ENCODE assay signal across 15 mouse cellular contexts in the genomic region with DNA sequence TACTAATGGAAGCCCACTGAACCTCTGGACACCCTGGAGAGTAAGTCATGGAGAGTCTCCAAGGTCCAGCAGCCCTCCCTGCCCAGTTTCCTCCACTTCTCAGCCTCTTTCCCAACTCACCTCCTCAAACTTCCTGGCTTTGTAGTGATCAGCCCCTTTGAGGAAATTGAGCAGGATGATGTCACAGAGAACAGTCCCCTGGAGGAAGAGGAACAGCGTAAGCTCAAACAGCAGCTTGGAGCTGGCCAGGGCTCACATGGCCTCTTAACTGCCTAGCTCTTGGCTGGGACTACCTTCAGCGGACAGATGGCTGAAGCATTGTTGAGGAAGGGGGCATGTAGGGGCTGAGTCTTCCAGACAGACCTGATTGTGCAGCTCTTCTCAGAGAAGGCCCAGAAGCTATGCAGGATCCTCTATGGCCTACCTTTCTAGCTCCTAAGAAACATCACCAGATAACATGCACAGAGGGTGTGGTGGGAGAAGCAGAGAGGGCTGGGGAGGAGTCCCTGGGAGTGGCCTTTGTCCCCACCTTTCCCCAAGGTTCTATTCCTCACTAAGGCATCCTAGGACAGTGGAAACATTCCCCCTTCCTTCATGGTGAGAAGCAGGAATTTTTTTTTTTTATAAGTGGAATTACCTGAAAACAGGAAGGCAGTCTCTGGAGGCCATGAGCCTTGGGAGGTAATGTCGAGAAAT. TPM values are rescaled to one million over a fixed set of nuclear protein-coding genes. Genes with fewer than 3 reads are reported as not detected.
A peak's percentile ranks its signal among the peaks of the same experiment; 100 is the strongest.
DNase-seq lines count a peak whose midpoint lies in the region; ATAC-seq and TF ChIP-seq lines count a peak whose summit lies in the region.
"Had no signal": no experiment of that assay in that cellular context is flagged by ENCODE, and none has a peak within 500 bp of the region (broad histone marks: within the 10 kb centered on the region; RNA-seq: fewer than 3 reads in every experiment).

No protein-coding gene starts in this region.

- TF ChIP-seq CTCF in lung, embryonic 14.5 days (IDR thresholded peaks at IDR 0.05; ENCODE audit: low read depth): no peak
- TF ChIP-seq CTCF in forebrain, postnatal 0 days (IDR thresholded peaks at IDR 0.05; ENCODE audit: low read depth): no peak

- DNase-seq in adrenal gland, adult 2 months: peak; percentile 16
- no peak for DNase-seq in adrenal gland, postnatal 25 days
- DNase-seq in lung, embryonic 14.5 days: peak; percentile 45
- no peak for DNase-seq in forebrain, postnatal 0 days
- DNase-seq in thymus, postnatal 4 days: no peak
- DNase-seq in embryo, embryonic 10 days (ENCODE audit: low spot score): no peak
- DNase-seq: adrenal gland, postnatal 14 days; cerebellum, adult 9-11 months had no signal

- H3K27me3 ChIP-seq in intestine, embryonic 16.5 days (replicated peaks; ENCODE audit: control insufficient read depth, insufficient read depth, low read length): no peaks in the 10 kb centered on the region
- no peaks in the 10 kb centered on the region for H3K27me3 ChIP-seq in lung, embryonic 14.5 days (ENCODE audit: insufficient read depth, low read length)
- H3K27me3 ChIP-seq in forebrain, postnatal 0 days (ENCODE audit: insufficient read depth, low read length): no peaks in the 10 kb centered on the region
- H3K27me3 ChIP-seq: hindbrain, embryonic 13.5 days; midbrain, embryonic 13.5 days had no signal

- no peaks in the 10 kb centered on the region for H3K9me3 ChIP-seq in intestine, embryonic 16.5 days (ENCODE audit: control insufficient read depth, low read length)
- no peaks in the 10 kb centered on the region for H3K9me3 ChIP-seq in lung, embryonic 14.5 days (ENCODE audit: low read depth, low read length)
- H3K9me3 ChIP-seq in forebrain, postnatal 0 days (ENCODE audit: low read length): no peaks in the 10 kb centered on the region
- H3K9me3 ChIP-seq: forebrain, embryonic 10.5 days; hindbrain, embryonic 13.5 days; midbrain, embryonic 13.5 days had no signal

- no peak overlapping the region for H3K27ac ChIP-seq in intestine, embryonic 16.5 days (ENCODE audit: low read length)
- peak overlapping the region; percentile 20; the same call in 1 of the 2 replicates for H3K27ac ChIP-seq in lung, embryonic 14.5 days (ENCODE audit: low read depth)
- no peak overlapping the region for H3K27ac ChIP-seq in forebrain, postnatal 0 days (ENCODE audit: low read depth, low read length)
- H3K27ac ChIP-seq: forebrain, embryonic 10.5 days; hindbrain, embryonic 13.5 days; midbrain, embryonic 13.5 days had no signal

- no peak overlapping the region for H3K9ac ChIP-seq in intestine, embryonic 16.5 days (ENCODE audit: low read depth, low read length)
- H3K9ac ChIP-seq in lung, embryonic 14.5 days: no peak overlapping the region
- no peak overlapping the region for H3K9ac ChIP-seq in forebrain, postnatal 0 days
- H3K9ac ChIP-seq: hindbrain, embryonic 13.5 days; midbrain, embryonic 13.5 days had no signal

- WGBS in intestine, embryonic 16.5 days: 79% methylated on average over 3 of the region's 3 CpGs
- WGBS in lung, embryonic 14.5 days: 61% methylated on average over 3 of the region's 3 CpGs
- WGBS in forebrain, postnatal 0 days: 79% methylated on average over 3 of the region's 3 CpGs

- H3K4me1 ChIP-seq in intestine, embryonic 16.5 days (ENCODE audit: control insufficient read depth, insufficient read depth, low read length): no peaks in the 10 kb centered on the region
- H3K4me1 ChIP-seq in lung, embryonic 14.5 days (ENCODE audit: insufficient read depth): no peaks in the 10 kb centered on the region
- H3K4me1 ChIP-seq in forebrain, postnatal 0 days (ENCODE audit: insufficient read depth): no peaks in the 10 kb centered on the region
- H3K4me1 ChIP-seq: hindbrain, embryonic 13.5 days; midbrain, embryonic 13.5 days had no signal

- no peaks in the 10 kb centered on the region for H3K36me3 ChIP-seq in intestine, embryonic 16.5 days (ENCODE audit: control insufficient read depth, insufficient read depth, low read length)
- no peaks in the 10 kb centered on the region for H3K36me3 ChIP-seq in lung, embryonic 14.5 days (ENCODE audit: insufficient read depth)
- no peaks in the 10 kb centered on the region for H3K36me3 ChIP-seq in forebrain, postnatal 0 days (ENCODE audit: insufficient read depth)
- H3K36me3 ChIP-seq: forebrain, embryonic 10.5 days; hindbrain, embryonic 13.5 days; midbrain, embryonic 13.5 days had no signal

- H3K4me3 ChIP-seq in intestine, embryonic 16.5 days (ENCODE audit: low read length): no peak overlapping the region
- H3K4me3 ChIP-seq in lung, embryonic 14.5 days (ENCODE audit: low read depth, low read length): no peak overlapping the region
- H3K4me3 ChIP-seq in forebrain, postnatal 0 days (ENCODE audit: low read depth, low read length): no peak overlapping the region
- H3K4me3 ChIP-seq: forebrain, embryonic 10.5 days; hindbrain, embryonic 13.5 days; midbrain, embryonic 13.5 days had no signal

- no peak overlapping the region for H3K4me2 ChIP-seq in intestine, embryonic 16.5 days (ENCODE audit: low read depth, low read length)
- no peak overlapping the region for H3K4me2 ChIP-seq in lung, embryonic 14.5 days
- no peak overlapping the region for H3K4me2 ChIP-seq in forebrain, postnatal 0 days (ENCODE audit: low read depth)
- H3K4me2 ChIP-seq: hindbrain, embryonic 13.5 days; midbrain, embryonic 13.5 days had no signal

- peak; percentile 73 for ATAC-seq in erythroid progenitor cell, adult 5-6 weeks (replicated peaks; ENCODE audit: low FRiP score, poor library complexity, severe bottlenecking)
- ATAC-seq in intestine, embryonic 16.5 days: peak; percentile 53; the same call in 1 of the 2 replicates
- peak; percentile 47; the same call in 1 of the 2 replicates for ATAC-seq in lung, embryonic 14.5 days (ENCODE audit: insufficient read depth)
- no peak for ATAC-seq in forebrain, postnatal 0 days
- ATAC-seq: midbrain, embryonic 13.5 days had no signal

RNA-seq across cellular contexts. Expression of a gene that starts 11.6 kb away (rescaled TPM):
- not detected for total RNA-seq in adrenal gland, adult 2 months (2021)
- polyA plus RNA-seq in adrenal gland, adult 2 months (2012; rRNA removed): not detected in 2 replicates
- total RNA-seq in adrenal gland, postnatal 25 days (2021): not detected in 2 replicates
- 3.4 and 10.1 TPM in 2 replicates for total RNA-seq in erythroid progenitor cell, adult 5-6 weeks (2015; ENCODE audit: low replicate concordance)
- total RNA-seq in erythroid progenitor cell, adult 5-6 weeks (2017; ENCODE audit: low replicate concordance): 8.2 and 32.4 TPM in 2 replicates
- not detected in 2 replicates for polyA plus RNA-seq in intestine, embryonic 16.5 days (2015; fragmentation: Nextera tagmentation; extraction: Ambion mirVana)
- polyA plus RNA-seq in lung, embryonic 14.5 days (2014; fragmentation: Nextera tagmentation; extraction: Ambion mirVana): not detected in 2 replicates
- not detected in 2 replicates for total RNA-seq in forebrain, postnatal 0 days (2014; rRNA removed)
- not detected in 2 replicates for polyA plus RNA-seq in forebrain, postnatal 0 days (2015; fragmentation: Nextera tagmentation; extraction: Ambion mirVana)
- total RNA-seq: adrenal gland, postnatal 14 days; left cerebral cortex, postnatal 10 days; neutrophil, adult 5-6 weeks had no signal
- polyA plus RNA-seq: forebrain, embryonic 10.5 days; hindbrain, embryonic 13.5 days; midbrain, embryonic 13.5 days had no signal

RNA-seq across cellular contexts. Expression of a gene that starts 19.4 kb away (rescaled TPM):
- not detected for total RNA-seq in adrenal gland, adult 2 months (2021)
- polyA plus RNA-seq in adrenal gland, adult 2 months (2012; rRNA removed): not detected in 2 replicates
- total RNA-seq in adrenal gland, postnatal 25 days (2021): not detected in 2 replicates
- total RNA-seq in erythroid progenitor cell, adult 5-6 weeks (2015; ENCODE audit: low replicate concordance): 91.5 and 93.5 TPM in 2 replicates
- 123 and 136 TPM in 2 replicates for total RNA-seq in erythroid progenitor cell, adult 5-6 weeks (2017; ENCODE audit: low replicate concordance)
- 1.0 TPM in 1 of 2 replicates, not detected in the other for polyA plus RNA-seq in intestine, embryonic 16.5 days (2015; fragmentation: Nextera tagmentation; extraction: Ambion mirVana)
- polyA plus RNA-seq in lung, embryonic 14.5 days (2014; fragmentation: Nextera tagmentation; extraction: Ambion mirVana): 0.23 TPM in 1 of 2 replicates, not detected in the other
- total RNA-seq in forebrain, postnatal 0 days (2014; rRNA removed): not detected in 2 replicates
- polyA plus RNA-seq in forebrain, postnatal 0 days (2015; fragmentation: Nextera tagmentation; extraction: Ambion mirVana): not detected in 2 replicates
- total RNA-seq: left cerebral cortex, postnatal 10 days had no signal
- polyA plus RNA-seq: forebrain, embryonic 10.5 days had no signal

RNA-seq across cellular contexts. Expression of a gene that starts 37.4 kb away (rescaled TPM):
- 100 to 1,000 TPM; 105 to 125 TPM for total RNA-seq in adrenal gland, adult 2 months (2021)
- polyA plus RNA-seq in adrenal gland, adult 2 months (2012; rRNA removed): 78.7 and 92.2 TPM in 2 replicates
- total RNA-seq in adrenal gland, postnatal 25 days (2021): 132 and 136 TPM in 2 replicates
- 112 TPM in 2 replicates for total RNA-seq in erythroid progenitor cell, adult 5-6 weeks (2015; ENCODE audit: low replicate concordance)
- 221 and 237 TPM in 2 replicates for total RNA-seq in erythroid progenitor cell, adult 5-6 weeks (2017; ENCODE audit: low replicate concordance)
- polyA plus RNA-seq in intestine, embryonic 16.5 days (2015; fragmentation: Nextera tagmentation; extraction: Ambion mirVana): 212 and 244 TPM in 2 replicates
- 346 and 352 TPM in 2 replicates for polyA plus RNA-seq in lung, embryonic 14.5 days (2014; fragmentation: Nextera tagmentation; extraction: Ambion mirVana)
- 131 and 144 TPM in 2 replicates for total RNA-seq in forebrain, postnatal 0 days (2014; rRNA removed)
- polyA plus RNA-seq in forebrain, postnatal 0 days (2015; fragmentation: Nextera tagmentation; extraction: Ambion mirVana): 137 and 155 TPM in 2 replicates

RNA-seq across cellular contexts. Expression of a gene that starts 37.6 kb away (rescaled TPM):
- total RNA-seq in adrenal gland, adult 2 months (2021): 1 to 10 TPM; 1.1 to 1.4 TPM
- 0.54 and 0.83 TPM in 2 replicates for polyA plus RNA-seq in adrenal gland, adult 2 months (2012; rRNA removed)
- total RNA-seq in adrenal gland, postnatal 25 days (2021): 0.76 and 2.2 TPM in 2 replicates
- total RNA-seq in erythroid progenitor cell, adult 5-6 weeks (2015; ENCODE audit: low replicate concordance): 1.1 and 1.3 TPM in 2 replicates
- total RNA-seq in erythroid progenitor cell, adult 5-6 weeks (2017; ENCODE audit: low replicate concordance): not detected in 2 replicates
- polyA plus RNA-seq in intestine, embryonic 16.5 days (2015; fragmentation: Nextera tagmentation; extraction: Ambion mirVana): 1.1 and 1.3 TPM in 2 replicates
- 0.43 and 0.77 TPM in 2 replicates for polyA plus RNA-seq in lung, embryonic 14.5 days (2014; fragmentation: Nextera tagmentation; extraction: Ambion mirVana)
- 1.2 TPM in 1 of 2 replicates, not detected in the other for total RNA-seq in forebrain, postnatal 0 days (2014; rRNA removed)
- 0.35 and 0.41 TPM in 2 replicates for polyA plus RNA-seq in forebrain, postnatal 0 days (2015; fragmentation: Nextera tagmentation; extraction: Ambion mirVana)
- total RNA-seq: neutrophil, adult 5-6 weeks had no signal

RNA-seq across cellular contexts. Expression of a gene that starts 48.2 kb away (rescaled TPM):
- total RNA-seq in adrenal gland, adult 2 months (2021): 100 to 1,000 TPM in 1 of 2 experiments, 10 to 100 TPM in 1; 87.8 to 114 TPM
- polyA plus RNA-seq in adrenal gland, adult 2 months (2012; rRNA removed): 66.5 and 78.9 TPM in 2 replicates
- 80.1 and 137 TPM in 2 replicates for total RNA-seq in adrenal gland, postnatal 25 days (2021)
- total RNA-seq in erythroid progenitor cell, adult 5-6 weeks (2015; ENCODE audit: low replicate concordance): 1.1 TPM in 1 of 2 replicates, not detected in the other
- total RNA-seq in erythroid progenitor cell, adult 5-6 weeks (2017; ENCODE audit: low replicate concordance): 0.23 and 2.6 TPM in 2 replicates
- polyA plus RNA-seq in intestine, embryonic 16.5 days (2015; fragmentation: Nextera tagmentation; extraction: Ambion mirVana): 34.4 and 36.8 TPM in 2 replicates
- 10.6 and 13.7 TPM in 2 replicates for polyA plus RNA-seq in lung, embryonic 14.5 days (2014; fragmentation: Nextera tagmentation; extraction: Ambion mirVana)
- total RNA-seq in forebrain, postnatal 0 days (2014; rRNA removed): 47.9 and 77.0 TPM in 2 replicates
- 15.7 and 22.8 TPM in 2 replicates for polyA plus RNA-seq in forebrain, postnatal 0 days (2015; fragmentation: Nextera tagmentation; extraction: Ambion mirVana)

Comparison
In these comparisons a context has a peak if more than half of its experiments do, and no peak if none do; other contexts are left out.
1. DNase-seq: peak in adrenal gland, adult 2 months (single experiment) and lung, embryonic 14.5 days (single experiment); none in adrenal gland, postnatal 25 days (single experiment), forebrain, postnatal 0 days (single experiment), thymus, postnatal 4 days (single experiment) and embryo, embryonic 10 days (single experiment).
2. RNA of a gene that starts 19.4 kb away (total RNA-seq): 91.5 to 136 TPM in erythroid progenitor cell, adult 5-6 weeks; not detected in adrenal gland, postnatal 25 days, not detected in adrenal gland, adult 2 months and not detected in forebrain, postnatal 0 days; every median in the first group is over 10 times any median in the second.